Mouse (Mus musculus): Measurements from ENCODE around the gene Cox6a2.

Gene Cox6a2

DNA sequence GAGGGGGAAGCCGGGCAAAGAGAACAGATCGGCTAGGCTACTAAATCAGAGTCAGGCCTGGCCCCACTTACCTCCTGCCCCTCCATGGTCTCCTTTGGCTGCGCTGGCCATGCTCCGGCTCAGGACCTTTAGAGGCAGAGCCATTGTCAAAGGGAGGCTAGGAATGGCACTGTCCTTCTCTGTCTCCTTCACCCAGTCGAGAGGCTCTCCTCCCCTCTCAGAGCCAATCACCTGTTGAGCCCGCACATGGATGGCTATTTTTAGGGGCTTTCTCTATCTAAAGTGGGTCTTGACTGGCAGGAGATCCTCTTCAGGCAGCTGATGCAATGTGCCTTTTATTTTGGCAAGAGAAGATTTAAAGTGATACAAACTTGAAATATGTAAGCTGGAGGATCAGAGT, at the start of gene Cox6a2:
TSS of gene Cox6a2 (minus strand) at position 236 of the 400 bp plus-strand sequence.
- DNase-seq: no peak

DNA sequence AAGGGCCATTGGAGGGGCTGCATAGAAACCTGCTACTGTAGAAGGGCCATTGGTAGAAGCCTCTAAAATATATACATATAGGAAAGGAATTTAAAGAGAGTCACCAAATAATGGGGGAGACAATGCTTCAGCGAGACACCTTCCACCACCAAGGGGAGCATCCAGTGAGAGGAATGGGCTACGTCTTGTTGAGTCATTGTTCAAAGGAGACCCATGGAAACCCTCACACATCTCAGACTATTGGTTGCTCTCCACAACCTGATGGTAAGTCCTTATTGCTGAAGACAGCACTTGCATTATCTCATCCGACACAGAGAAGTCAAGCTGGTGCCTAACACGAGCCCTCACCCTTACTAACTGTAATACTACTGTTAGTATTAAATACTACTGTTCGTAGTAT, 49.6 kb upstream of the Cox6a2 start:
- DNase-seq: no peak

DNA sequence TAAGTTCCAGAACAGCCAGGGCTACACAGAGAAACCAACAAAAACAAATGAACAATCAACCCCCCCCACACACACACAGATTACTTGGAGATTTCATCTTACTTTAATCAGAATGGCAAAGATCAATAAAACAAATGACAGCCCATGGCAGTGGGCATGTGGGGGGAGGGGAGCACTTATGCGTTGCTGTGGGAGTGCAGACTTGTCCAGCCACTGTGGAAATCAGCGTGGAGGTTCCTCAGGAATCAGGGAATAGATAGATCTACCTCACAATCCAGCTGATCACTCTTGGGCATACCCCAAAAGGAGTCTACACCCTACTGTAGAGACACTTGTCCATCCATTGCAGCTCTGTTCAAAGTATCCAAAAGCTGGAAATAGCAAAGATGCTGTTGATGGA, 48.8 kb upstream of the Cox6a2 start:
- DNase-seq: no peak

DNA sequence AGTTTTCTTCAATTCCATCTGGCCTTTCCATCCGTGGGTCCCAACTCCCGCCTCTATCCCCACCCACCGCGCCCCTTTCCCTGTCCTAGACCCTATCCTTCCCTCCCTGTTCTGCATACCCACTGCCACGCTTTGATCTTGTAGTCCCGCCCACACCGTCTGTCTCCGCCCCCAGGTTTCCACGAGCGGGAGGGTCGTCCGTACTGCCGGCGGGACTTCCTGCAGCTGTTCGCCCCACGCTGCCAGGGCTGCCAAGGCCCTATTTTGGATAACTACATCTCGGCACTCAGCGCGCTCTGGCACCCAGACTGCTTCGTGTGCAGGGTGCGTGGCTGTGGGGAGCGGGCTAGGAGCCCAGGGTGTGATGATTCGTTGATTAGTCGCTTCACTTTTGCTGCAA, 46.4 kb upstream of the Cox6a2 start:
- no peak for DNase-seq

DNA sequence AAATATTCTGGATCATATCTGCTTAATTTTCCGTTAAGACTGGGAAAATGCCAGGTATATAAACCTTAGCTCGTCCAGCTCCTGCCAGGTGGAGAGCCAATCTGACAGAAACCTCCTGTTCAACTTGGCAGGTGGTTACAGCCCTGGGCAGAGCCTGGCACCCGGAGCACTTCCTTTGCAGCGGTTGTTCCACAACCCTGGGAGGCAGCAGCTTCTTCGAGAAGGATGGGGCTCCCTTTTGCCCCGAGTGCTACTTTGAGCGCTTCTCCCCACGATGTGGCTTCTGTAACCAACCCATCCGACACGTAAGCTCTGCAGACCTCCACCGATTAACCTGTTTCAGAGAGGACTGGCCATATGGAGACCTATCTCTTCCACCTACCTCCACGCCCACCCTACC, 45.8 kb upstream of the Cox6a2 start:
- no peak for DNase-seq

GRCm38 (mm10) chr7:128249998-128250397, 43.8 kb upstream of the Cox6a2 start:
- no peak for DNase-seq

DNA sequence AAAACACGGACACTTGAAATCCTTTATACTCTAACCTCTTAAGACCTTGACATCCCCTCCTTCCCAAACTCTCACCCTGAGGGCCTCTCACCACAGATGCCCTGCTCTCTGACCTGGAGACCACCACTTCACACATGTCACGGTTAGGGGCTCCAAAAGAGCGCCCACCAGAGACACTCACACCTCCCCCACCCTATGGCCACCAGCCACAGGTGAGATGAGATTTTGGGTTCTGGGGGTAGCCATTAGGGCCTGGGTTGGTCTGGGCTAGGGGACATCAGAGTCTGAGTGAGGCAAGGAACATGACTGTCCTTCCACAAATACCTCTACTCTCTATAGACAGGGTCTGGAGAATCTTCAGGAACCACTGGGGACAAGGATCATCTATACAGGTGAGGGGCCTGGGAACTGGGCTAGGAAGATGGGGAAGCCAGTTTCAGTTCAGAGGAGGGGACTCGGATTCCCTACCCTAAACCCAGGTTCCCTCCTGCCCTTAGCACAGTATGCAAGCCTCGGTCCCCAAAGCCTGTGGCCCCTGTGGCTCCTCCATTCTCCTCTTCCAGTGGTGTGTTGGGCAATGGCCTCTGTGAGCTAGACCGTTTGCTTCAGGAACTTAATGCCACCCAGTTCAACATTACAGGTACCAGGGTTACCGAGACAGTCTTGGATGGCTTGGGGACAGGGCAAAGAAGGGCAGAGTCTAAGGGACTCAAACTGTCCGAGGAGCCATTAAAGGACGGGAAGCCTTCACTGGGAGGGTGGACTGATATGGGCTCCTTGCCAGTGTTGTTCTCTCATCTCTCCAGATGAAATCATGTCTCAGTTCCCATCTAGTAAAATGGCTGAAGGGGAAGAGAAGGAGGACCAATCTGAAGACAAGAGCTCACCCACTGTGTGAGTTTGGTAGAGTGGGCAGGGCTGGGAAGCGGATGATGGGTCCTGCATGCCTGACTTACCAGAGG, 42.2 kb upstream of the Cox6a2 start:
- DNase-seq: no peak

DNA sequence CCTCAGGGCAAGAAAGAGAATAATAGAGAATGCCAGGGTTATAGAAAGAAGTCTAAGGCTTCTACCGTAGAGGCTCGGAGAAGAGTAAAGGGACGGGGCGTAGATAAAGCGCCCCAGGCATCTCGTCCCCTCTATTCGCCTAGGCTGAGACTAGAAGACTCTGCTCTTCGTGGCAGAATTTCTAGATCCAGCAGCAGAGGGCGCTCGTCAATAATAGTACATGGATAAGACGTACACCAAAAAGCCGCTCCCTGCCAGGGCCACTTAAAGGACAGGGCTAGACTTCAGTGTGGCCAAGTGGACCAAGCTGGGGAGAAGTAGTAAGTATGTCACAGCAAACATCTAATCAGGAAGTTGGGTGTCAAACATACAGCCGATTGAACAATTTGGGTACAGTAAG, 41.3 kb upstream of the Cox6a2 start:
- peak; percentile 82 for DNase-seq

DNA sequence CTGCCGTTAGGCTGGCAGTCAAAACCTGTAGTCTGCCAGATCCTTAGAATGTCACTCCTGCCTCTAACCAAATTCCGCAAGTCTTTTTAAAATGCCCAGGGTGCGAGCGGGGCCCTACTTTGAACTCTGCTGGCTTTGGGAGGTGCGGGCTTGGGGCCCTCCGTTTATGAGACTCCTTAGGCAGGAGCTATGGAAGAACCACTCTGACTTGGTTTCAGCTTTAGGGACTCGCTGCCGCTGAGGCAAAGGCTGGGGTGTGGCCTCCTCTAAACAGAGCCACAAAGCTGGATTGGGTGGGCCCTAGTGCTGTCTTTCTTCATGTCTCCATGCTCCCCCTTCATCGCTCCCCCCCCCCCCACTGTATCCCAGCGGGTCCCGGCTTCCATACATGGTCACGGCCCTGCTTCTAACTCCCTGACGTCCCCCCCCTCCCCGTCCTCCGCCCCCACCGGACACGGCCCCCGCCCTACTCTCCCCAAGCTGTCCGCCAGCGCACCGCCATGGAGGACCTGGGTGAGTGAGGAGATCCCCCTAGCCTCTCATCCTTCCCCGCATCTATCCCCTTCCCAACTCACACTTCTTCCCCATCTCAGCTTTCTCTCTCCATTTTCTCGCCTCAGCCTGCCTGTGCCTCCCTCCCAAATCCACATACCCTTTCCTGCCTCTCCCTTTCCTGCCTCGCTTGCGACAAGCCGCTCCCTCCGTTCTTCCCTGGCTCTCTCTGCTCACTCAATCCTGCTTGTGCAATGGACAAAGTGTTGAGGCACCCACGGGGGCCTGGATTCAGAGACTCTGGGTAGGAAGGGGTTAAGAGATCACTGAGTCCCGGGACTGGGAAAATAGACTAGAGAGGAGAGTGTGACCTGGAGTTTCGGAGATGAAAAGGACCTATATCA, 40.6 kb upstream of the Cox6a2 start, which contains the start of gene Tgfb1i1:
TSS of gene Tgfb1i1 (plus strand) at position 317 of the 896 bp plus-strand sequence.
- peak; percentile 33 for DNase-seq

DNA sequence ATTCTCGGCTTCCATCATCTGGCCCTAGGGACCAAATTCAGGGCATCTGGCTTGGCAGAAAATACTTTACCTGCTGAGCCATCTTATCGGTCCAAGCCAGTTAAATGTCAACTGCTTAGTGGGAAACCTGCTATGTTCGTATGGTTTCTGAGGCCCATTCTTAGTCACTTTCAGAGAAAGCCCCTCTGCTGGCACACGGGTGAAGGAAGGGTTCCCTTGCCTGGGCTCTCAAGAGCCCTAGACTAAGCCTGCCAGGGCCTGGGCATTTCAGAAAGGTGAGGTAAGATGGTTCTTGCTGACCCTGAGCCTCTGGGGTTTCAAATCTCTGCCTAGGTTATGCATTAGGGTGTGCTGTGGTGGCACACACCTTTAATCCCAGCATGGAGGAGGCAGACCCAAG, 39.4 kb upstream of the Cox6a2 start:
- no peak for DNase-seq

DNA sequence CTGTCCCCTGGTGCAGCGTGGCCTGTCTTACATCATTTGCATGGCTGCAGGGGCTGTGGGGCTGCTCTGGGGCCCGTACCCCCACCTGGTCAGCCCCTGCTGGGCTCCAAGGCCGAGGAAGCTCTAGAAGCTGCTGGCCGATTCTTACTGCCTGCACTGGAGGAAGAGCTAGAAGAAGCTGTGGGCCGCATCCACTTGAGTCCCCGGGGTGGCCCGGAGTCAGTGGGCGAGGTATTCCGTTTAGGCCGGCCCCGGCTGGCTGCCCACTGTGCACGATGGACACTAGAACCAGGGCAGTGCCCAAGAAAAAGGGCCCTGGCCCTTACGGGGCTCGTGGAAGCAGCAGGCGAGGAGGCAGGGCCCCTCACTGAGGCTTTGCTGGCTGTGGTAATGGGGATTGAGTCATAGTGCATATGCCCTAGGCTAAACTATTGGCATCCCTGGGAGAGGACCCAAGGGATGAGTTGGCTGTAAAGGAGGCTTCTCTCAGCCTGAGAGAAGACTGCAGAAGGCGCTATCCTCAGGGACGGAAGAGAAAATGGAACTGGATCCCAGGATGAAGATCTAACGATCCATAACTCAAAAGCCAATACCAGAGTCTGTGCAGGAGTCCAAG, 38.3 kb upstream of the Cox6a2 start:
- DNase-seq: no peak

DNA sequence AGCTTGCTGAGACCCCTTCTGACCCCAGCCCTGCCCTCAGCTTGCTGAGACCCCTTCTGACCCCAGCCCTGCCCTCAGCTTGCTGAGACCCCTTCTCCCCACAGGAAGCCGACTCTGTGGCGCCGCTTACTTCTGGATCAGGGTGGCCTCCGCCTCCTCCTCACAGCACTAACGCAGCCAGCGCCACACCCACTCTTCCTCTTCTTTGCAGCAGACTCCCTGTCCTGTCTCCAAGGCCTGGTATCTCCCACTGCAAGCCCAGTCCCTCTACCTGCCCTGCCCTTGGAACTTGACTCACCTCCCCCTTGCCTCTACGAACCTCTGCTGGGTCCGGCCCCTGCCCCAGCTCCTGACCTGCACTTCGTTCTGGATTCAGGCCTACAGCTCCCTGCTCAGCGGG, 37.7 kb upstream of the Cox6a2 start:
- no peak for DNase-seq

DNA sequence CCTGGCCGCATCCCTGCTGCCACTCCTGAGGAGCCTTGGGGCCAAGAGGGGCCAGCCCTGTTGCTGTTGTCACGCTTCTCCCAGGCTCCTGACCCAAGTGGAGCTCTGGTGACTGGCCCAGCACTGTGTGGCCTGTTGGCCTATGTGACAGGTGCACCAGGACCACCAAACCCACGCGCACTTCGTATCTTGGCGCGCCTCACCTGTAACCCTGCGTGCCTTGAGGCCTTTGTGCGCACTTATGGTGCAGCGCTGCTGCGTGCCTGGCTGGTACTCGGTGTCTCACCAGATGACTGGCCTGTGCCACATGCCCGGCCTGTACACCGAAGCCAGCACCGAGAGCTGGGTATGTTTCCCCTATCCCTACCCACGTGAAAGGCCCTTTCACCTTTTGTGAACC, 36.1 kb upstream of the Cox6a2 start:
- no peak for DNase-seq

DNA sequence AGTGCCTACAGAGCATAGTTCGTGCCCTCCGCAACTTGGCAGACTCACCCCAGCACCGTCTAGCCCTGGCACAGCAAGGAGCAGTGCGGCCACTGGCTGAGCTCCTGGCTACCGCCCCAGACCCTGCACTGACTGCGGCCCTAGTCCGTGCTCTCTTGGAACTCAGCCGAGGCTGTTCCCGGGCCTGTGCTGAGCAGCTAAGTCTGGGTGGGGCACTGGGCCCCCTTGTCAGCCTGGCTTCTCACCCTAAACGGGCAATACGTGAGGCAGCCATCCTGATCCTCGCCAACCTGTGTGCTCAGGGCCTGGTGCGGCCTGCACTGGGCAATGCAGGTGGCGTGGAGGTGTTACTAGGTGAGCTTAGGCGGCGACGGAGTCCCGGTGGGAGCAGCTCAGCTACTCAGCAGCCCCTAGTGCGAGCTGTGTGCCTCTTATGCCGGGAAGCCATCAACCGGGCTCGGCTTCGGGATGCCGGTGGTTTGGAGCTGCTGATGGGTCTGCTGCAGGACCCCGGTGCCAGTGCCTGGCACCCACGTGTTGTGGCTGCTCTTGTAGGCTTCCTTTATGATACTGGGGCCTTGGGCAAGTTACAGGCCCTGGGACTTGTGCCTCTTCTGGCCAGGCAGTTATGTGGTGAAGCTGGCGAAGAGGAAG, 34.1 kb upstream of the Cox6a2 start:
- peak; percentile 52 for DNase-seq

GRCm38 (mm10) chr7:128238991-128239390, 32.8 kb upstream of the Cox6a2 start:
- no peak for DNase-seq

GRCm38 (mm10) chr7:128237927-128238778, 32.0 kb upstream of the Cox6a2 start, which contains the start of gene 9130023H24Rik:
9130023H24Rik (minus strand) TSS chr7:128238031.
- peak; percentile 100 for DNase-seq

GRCm38 (mm10) chr7:128237593-128237926, 31.4 kb upstream of the Cox6a2 start:
- DNase-seq: no peak

- DNase-seq: peak; percentile 87
These were observed 30.8 kb upstream of the Cox6a2 start, which contains the start of gene Armc5 for GRCm38 (mm10) chr7:128236856-128237592. Armc5 (plus strand) TSS chr7:128237342.

GRCm38 (mm10) chr7:128236426-128236825, 30.2 kb upstream of the Cox6a2 start:
- no peak for DNase-seq

DNA sequence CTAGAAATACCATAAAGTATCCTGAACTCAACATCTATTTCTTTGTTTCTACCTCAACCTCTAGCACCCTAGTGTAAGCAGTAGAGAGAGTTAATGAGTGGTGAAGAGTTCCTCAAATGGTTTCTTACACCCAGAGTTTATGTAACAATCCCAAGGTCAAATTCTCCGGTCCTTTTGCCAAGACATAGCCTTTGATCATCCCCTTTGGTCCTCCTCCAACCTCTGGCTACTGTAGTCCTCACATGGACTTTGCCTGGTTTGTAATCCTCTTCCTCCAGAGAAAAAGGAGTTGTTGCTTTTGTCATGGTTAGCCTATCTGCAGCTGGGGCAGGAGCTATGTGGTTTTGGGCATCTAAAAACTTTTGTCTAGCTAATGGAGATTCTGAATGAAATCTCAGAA, 29.3 kb upstream of the Cox6a2 start:
- no peak for DNase-seq

DNA sequence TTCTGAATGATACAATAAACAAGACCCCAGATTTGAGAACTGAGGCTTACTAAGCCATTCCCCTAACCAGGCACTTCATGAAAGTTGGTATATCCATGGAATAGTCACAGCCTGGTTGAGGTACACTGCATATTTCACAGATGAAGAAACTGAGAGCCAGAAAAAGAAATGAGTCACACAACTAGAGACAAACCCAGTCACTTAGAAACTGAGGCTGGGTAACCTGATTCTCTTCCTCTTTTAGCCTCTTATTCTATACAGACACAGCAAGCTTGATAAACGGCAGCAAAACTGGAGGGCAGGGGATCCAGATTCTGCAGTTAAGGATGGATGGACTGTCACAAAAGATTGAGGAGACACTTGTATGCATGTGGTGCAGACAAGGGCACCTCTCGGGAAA, 28.6 kb upstream of the Cox6a2 start:
- DNase-seq: no peak

Measured in cerebellum, adult 11 months (tissue).